Mouse (Mus musculus) neural tube, embryonic 11.5 days (tissue): ENCODE data around the gene Efna5. TPM values are rescaled to one million over a fixed set of nuclear protein-coding genes. Genes with fewer than 3 reads are reported as not detected.
A peak's percentile ranks its signal among the peaks of the same experiment; 100 is the strongest.

Source experiments
- ATAC-seq: fragments of 200-750 bp; cut with Nextera tagmentation; 2 replicates; pipeline ENCODE4 v1.8.0; 2017; ENCODE audit warnings: moderate number of reproducible peaks, mild to moderate bottlenecking, moderate TSS enrichment, moderate library complexity; ENCODE audit not compliant: insufficient read depth, low FRiP score, low TSS enrichment
- DNase-seq: peaks from one replicate; pipeline ENCODE4 v3.0.0-alpha.2; 2015; ENCODE audit warnings: low spot score
- H3K27ac ChIP-seq: fragments of 300-500 bp; sonication (generic); 2 replicates; pipeline ENCODE4 v1.5.1; 2014; ENCODE audit warnings: low read depth, mild to moderate bottlenecking, low read length
- H3K27me3 ChIP-seq: fragments of 300-500 bp; sonication (generic); 2 replicates; pipeline ENCODE4 v1.6.1; 2014; ENCODE audit warnings: mild to moderate bottlenecking, low read length, mixed read lengths; ENCODE audit not compliant: control insufficient read depth, insufficient read depth
- H3K36me3 ChIP-seq: fragments of 300-500 bp; sonication (generic); 2 replicates; pipeline ENCODE4 v1.6.1; 2014; ENCODE audit warnings: mild to moderate bottlenecking, low read length, moderate library complexity, mixed read lengths; ENCODE audit not compliant: control insufficient read depth, insufficient read depth
- H3K4me1 ChIP-seq: fragments of 300-500 bp; sonication (generic); 2 replicates; pipeline ENCODE4 v1.6.1; 2014; ENCODE audit warnings: low read length, mixed read lengths; ENCODE audit not compliant: control insufficient read depth, insufficient read depth
- H3K4me2 ChIP-seq: fragments of 300-500 bp; sonication (generic); 2 replicates; pipeline ENCODE4 v1.6.1; 2014; ENCODE audit warnings: low read depth, mild to moderate bottlenecking, moderate library complexity
- H3K4me3 ChIP-seq: fragments of 300-500 bp; sonication (generic); 2 replicates; pipeline ENCODE4 v1.5.1; 2014; ENCODE audit warnings: low read depth, low read length
- H3K9ac ChIP-seq: fragments of 300-500 bp; sonication (generic); 2 replicates; pipeline ENCODE4 v1.6.1; 2014; ENCODE audit warnings: mild to moderate bottlenecking, low read length
- H3K9me3 ChIP-seq: fragments of 300-500 bp; sonication (generic); 2 replicates; pipeline ENCODE4 v1.6.1; 2016; ENCODE audit warnings: low read length; ENCODE audit not compliant: control insufficient read depth
- WGBS: fragments of 180-500 bp; shearing (Covaris S2); extraction: QIAGEN DNeasy Blood & Tissue Kit; methylation state at CpG from one replicate; pipeline ENCODE4 v1.1.7; 2014; 5-methylcytosine and 5-hydroxymethylcytosine counted together
- polyA plus RNA-seq: library from polyadenylated mRNA; unstranded; fragments of >200 nt; fragmentation: Nextera tagmentation; extraction: Ambion mirVana; gene quantifications from 2 replicates; pipeline ENCODE4 v1.2.1, GENCODE M21; 2014

Gene Efna5
- polyA plus RNA-seq, 1 experiment from 2014 or later, result 40.1 TPM

GRCm38 (mm10) chr17:62622481-62622880 is 258.6 kb downstream of the Efna5 start:
- no peak for ATAC-seq
- H3K27me3 ChIP-seq, result no peaks in the 10 kb centered on the region
- peaks cover 13% of the 10 kb centered on the region for H3K4me1 ChIP-seq
- no peak overlapping the region for H3K27ac ChIP-seq
- no peak overlapping the region for H3K4me3 ChIP-seq
- no peak overlapping the region for H3K4me2 ChIP-seq
- H3K9ac ChIP-seq, result no peak overlapping the region
- DNase-seq, result no peak
- WGBS, result 89% methylated on average over 4 of the region's 4 CpGs
- H3K9me3 ChIP-seq, result no peaks in the 10 kb centered on the region
- H3K36me3 ChIP-seq, result no peaks in the 10 kb centered on the region

GRCm38 (mm10) chr17:62615159-62615558 is 266.0 kb downstream of the Efna5 start:
- Histone ChIP-seq H3K9me3 (no peaks in the 10 kb centered on the region), H3K4me1 (peaks cover 4% of the 10 kb centered on the region; the same call in 1 of the 2 replicates), H3K27me3 (no peaks in the 10 kb centered on the region), H3K4me2 (no peak overlapping the region), H3K27ac (no peak overlapping the region), H3K4me3 (no peak overlapping the region), H3K36me3 (no peaks in the 10 kb centered on the region), H3K9ac (no peak overlapping the region)
- DNase-seq (no peak), ATAC-seq (no peak)
- 76% methylated on average over 6 of the region's 6 CpGs for WGBS

DNA sequence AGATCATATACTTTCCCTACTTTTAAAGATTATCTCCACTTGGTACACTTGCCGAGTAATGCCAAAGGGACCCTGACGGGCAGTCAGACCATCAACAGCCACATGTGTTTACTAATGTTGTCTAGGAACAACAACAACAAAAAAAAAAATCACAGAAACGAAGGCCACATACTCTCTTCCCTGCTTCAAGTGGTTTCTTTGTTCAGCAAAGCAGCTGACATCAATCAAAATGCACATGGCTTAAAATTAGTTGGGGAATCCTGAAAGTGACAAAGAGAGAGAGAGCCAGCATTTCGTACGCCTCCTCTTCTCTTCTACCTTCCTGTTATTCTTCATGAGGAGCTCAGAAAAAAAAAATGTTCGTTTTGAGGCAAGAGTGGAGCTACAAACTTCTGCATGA is 266.4 kb downstream of the Efna5 start:
- DNase-seq (no peak), ATAC-seq (no peak)
- no peak overlapping the region for H3K4me2 ChIP-seq
- H3K36me3 ChIP-seq, result no peaks in the 10 kb centered on the region
- no peaks in the 10 kb centered on the region for H3K9me3 ChIP-seq
- H3K4me1 ChIP-seq, result peaks cover 4% of the 10 kb centered on the region; the same call in 1 of the 2 replicates
- H3K4me3 ChIP-seq, result no peak overlapping the region
- WGBS, result 65% methylated on average over 6 of the region's 6 CpGs
- no peak overlapping the region for H3K9ac ChIP-seq
- no peaks in the 10 kb centered on the region for H3K27me3 ChIP-seq
- no peak overlapping the region for H3K27ac ChIP-seq

GRCm38 (mm10) chr17:62614237-62614636 is 266.9 kb downstream of the Efna5 start:
- no peak overlapping the region for H3K4me2 ChIP-seq
- no peak overlapping the region for H3K4me3 ChIP-seq
- DNase-seq, result peak; percentile 19
- H3K9ac ChIP-seq, result no peak overlapping the region
- ATAC-seq, result no peak
- H3K36me3 ChIP-seq, result no peaks in the 10 kb centered on the region
- 48% methylated on average over 8 of the region's 8 CpGs for WGBS
- no peak overlapping the region for H3K27ac ChIP-seq
- no peaks in the 10 kb centered on the region for H3K9me3 ChIP-seq
- H3K4me1 ChIP-seq, result peaks cover 4% of the 10 kb centered on the region; the same call in 1 of the 2 replicates
- no peaks in the 10 kb centered on the region for H3K27me3 ChIP-seq

DNA sequence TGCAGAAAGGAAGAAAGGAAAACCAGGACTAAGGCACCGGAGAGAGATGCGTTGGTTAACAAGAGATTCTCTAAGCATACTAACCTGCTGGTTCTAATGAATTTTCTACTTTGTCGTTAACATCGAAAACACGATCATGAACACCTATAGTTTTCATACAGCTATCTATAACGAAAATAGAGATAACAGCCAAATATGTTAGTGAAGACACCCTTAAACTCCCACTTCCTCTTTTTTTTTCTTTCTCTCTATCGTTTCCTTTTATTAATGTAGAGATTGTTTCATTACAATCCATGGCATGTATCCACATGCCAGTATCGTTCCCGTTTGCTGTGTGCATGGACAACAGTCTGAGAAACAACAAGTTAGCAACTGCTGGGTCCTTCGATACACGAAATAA is 267.9 kb downstream of the Efna5 start:
- Histone ChIP-seq H3K4me3 (no peak overlapping the region), H3K27ac (no peak overlapping the region), H3K4me1 (peaks cover 4% of the 10 kb centered on the region; the same call in 1 of the 2 replicates), H3K27me3 (no peaks in the 10 kb centered on the region), H3K9me3 (no peaks in the 10 kb centered on the region), H3K4me2 (no peak overlapping the region), H3K9ac (no peak overlapping the region), H3K36me3 (no peaks in the 10 kb centered on the region)
- no peak for DNase-seq
- no peak for ATAC-seq
- WGBS, result 94% methylated on average over 11 of the region's 11 CpGs

- ATAC-seq (no peak), DNase-seq (no peak)
- H3K27me3 ChIP-seq, result no peaks in the 10 kb centered on the region
- no peaks in the 10 kb centered on the region for H3K9me3 ChIP-seq
- H3K4me2 ChIP-seq, result no peak overlapping the region
- 65% methylated on average over 8 of the region's 8 CpGs for WGBS
- no peak overlapping the region for H3K9ac ChIP-seq
- H3K4me1 ChIP-seq, result no peaks in the 10 kb centered on the region
- no peak overlapping the region for H3K27ac ChIP-seq
- H3K4me3 ChIP-seq, result no peak overlapping the region
- H3K36me3 ChIP-seq, result no peaks in the 10 kb centered on the region
Observed at GRCm38 (mm10) chr17:62608145-62608544, 273.0 kb downstream of the Efna5 start.

GRCm38 (mm10) chr17:62607304-62607914 is 273.7 kb downstream of the Efna5 start:
- H3K36me3 ChIP-seq, result no peaks in the 10 kb centered on the region
- H3K4me1 ChIP-seq, result no peaks in the 10 kb centered on the region
- H3K27ac ChIP-seq, result no peak overlapping the region
- no peaks in the 10 kb centered on the region for H3K27me3 ChIP-seq
- ATAC-seq (peak; percentile 31; the same call in 1 of the 2 replicates), DNase-seq (no peak)
- H3K9ac ChIP-seq, result no peak overlapping the region
- H3K4me3 ChIP-seq, result no peak overlapping the region
- 88% methylated on average over 18 of the region's 18 CpGs for WGBS
- no peaks in the 10 kb centered on the region for H3K9me3 ChIP-seq
- H3K4me2 ChIP-seq, result no peak overlapping the region

DNA sequence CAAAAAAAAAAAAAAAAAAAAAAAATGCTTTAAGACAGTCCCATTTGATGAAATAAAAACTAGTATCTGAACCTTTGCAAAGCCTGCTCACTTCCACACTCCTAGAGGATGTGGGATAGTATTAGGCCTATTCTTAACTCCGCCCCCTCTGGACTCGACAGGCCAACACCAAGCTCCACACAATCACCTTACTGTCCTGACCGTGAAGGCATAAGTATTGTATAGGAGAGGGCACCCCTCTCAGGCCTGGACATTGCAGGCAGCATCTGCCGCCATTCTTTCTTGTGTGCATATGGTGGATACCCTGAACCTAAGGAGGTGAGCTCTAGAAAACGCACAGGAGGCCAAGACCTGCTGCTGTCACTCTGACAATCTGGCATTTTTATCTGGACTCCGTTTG is 274.4 kb downstream of the Efna5 start:
- Histone ChIP-seq H3K9ac (no peak overlapping the region), H3K27me3 (no peaks in the 10 kb centered on the region), H3K4me3 (no peak overlapping the region), H3K4me2 (no peak overlapping the region), H3K36me3 (no peaks in the 10 kb centered on the region), H3K27ac (no peak overlapping the region), H3K4me1 (no peaks in the 10 kb centered on the region), H3K9me3 (no peaks in the 10 kb centered on the region)
- no peak for DNase-seq
- 86% methylated on average over 6 of the region's 6 CpGs for WGBS
- ATAC-seq, result no peak

DNA sequence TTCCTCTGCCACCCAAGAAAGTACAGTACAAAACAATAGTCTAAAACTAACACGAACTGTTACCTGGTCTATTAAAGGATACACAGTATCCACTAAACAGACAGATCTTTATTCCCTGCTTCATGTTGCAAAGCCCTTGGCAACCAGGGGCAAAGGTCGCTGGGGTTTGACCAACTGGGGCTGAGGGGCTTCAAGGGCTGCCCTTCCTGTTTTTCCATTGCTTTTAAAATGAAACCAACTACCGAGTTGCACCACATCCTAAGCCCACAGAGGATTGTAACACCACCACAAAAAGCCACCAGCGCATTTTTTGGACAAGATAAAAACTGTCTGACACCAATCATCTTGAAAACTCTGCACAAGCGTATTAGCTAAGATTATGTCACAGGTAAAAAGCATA is 276.8 kb downstream of the Efna5 start:
- Histone ChIP-seq H3K27me3 (no peaks in the 10 kb centered on the region), H3K9ac (no peak overlapping the region), H3K4me1 (no peaks in the 10 kb centered on the region), H3K4me3 (no peak overlapping the region), H3K4me2 (no peak overlapping the region), H3K27ac (no peak overlapping the region), H3K36me3 (no peaks in the 10 kb centered on the region), H3K9me3 (no peaks in the 10 kb centered on the region)
- DNase-seq (no peak), ATAC-seq (no peak)
- WGBS, result 66% methylated on average over 5 of the region's 5 CpGs
